Mouse (Mus musculus): Measurements from ENCODE around the gene Elf2. TPM values are rescaled to one million over a fixed set of nuclear protein-coding genes. Genes with fewer than 3 reads are reported as not detected.

The Elf2 gene
- total and polyA plus RNA-seq, 3 experiments = 31.2 to 41.2 (median 32.2) TPM

GRCm38 (mm10) chr3:51364703-51365516, 24.4 kb upstream of the Elf2 start:
- dilution Hi-C loops (cut with MboI; ENCODE audit: extremely low pct_ligation_motif_present, extremely low pct_unique_long_range_greater_than_20kb, low sequenced_read_pairs) = no loop called here
- H3K27ac ChIP-seq (ENCODE audit: insufficient read depth, low read depth) = no peak overlapping the region
- no peak; the same call in 1 of the 2 replicates for TF ChIP-seq MXI1 (IDR thresholded peaks at IDR 0.05; ENCODE audit: low read depth, low read length)
- TF ChIP-seq TBP (conservative IDR thresholded peaks at IDR 0.05; ENCODE audit: low read depth, low read length) = 0 out of 2 replicates have a peak, but pooled peaks have one; percentile 39
- TF ChIP-seq PAX5 (IDR thresholded peaks at IDR 0.05; ENCODE audit: low read length) = no peak
- TF ChIP-seq TCF12 (IDR thresholded peaks at IDR 0.05; ENCODE audit: low read depth, low read length) = peak; percentile 69
- TF ChIP-seq MAX (IDR thresholded peaks at IDR 0.05; ENCODE audit: low read length) = no peak
- peak; percentile 64 for TF ChIP-seq ZC3H11A (IDR thresholded peaks at IDR 0.05; ENCODE audit: low read depth, low read length)
- TF ChIP-seq EP300 (IDR thresholded peaks at IDR 0.05; ENCODE audit: low read length) = peak; percentile 67; the same call in 1 of the 2 replicates
- TF ChIP-seq ZNF384 (IDR thresholded peaks at IDR 0.05; ENCODE audit: low read depth, low read length) = 0 out of 2 replicates have a peak, but pooled peaks have one; percentile 17
- TF ChIP-seq USF1 (IDR thresholded peaks at IDR 0.05; ENCODE audit: low read depth, low read length) = no peak
- 0 out of 2 replicates have a peak, but pooled peaks have one; percentile 14 for TF ChIP-seq BHLHE40 (IDR thresholded peaks at IDR 0.05; ENCODE audit: low read depth, low read length)
- peak; percentile 90 for TF ChIP-seq SMC3 (IDR thresholded peaks at IDR 0.05; ENCODE audit: low read depth, low read length)
- peak; percentile 23; the same call in 1 of the 2 replicates for TF ChIP-seq NELFE (IDR thresholded peaks at IDR 0.05; ENCODE audit: low read depth, low read length)
- 0 out of 2 replicates have a peak, but pooled peaks have one; percentile 29 for TF ChIP-seq ETS1 (conservative IDR thresholded peaks at IDR 0.05; ENCODE audit: low read depth, low read length)
- TF ChIP-seq MYC (IDR thresholded peaks at IDR 0.05; ENCODE audit: low read depth, low read length) = peak; percentile 67; the same call in 1 of the 2 replicates
- TF ChIP-seq MAFK (IDR thresholded peaks at IDR 0.05; ENCODE audit: insufficient replicate concordance, low read length) = peak; percentile 72
- TF ChIP-seq NRF1 (IDR thresholded peaks at IDR 0.05; ENCODE audit: low read depth, low read length) = no peak
- peak; percentile 66; the same call in 1 of the 2 replicates for TF ChIP-seq MEF2A (IDR thresholded peaks at IDR 0.05; ENCODE audit: borderline replicate concordance, low read depth, low read length)
- no peak for TF ChIP-seq KAT2A (IDR thresholded peaks at IDR 0.05; ENCODE audit: insufficient replicate concordance, low read length)
- 0 out of 2 replicates have a peak, but pooled peaks have one; percentile 34 for TF ChIP-seq POLR2A (IDR thresholded peaks at IDR 0.05; ENCODE audit: low read depth, low read length)
- TF ChIP-seq JUND (conservative IDR thresholded peaks at IDR 0.05; ENCODE audit: low read depth, low read length) = 0 out of 2 replicates have a peak, but pooled peaks have one; percentile 19
- no peak for TF ChIP-seq UBTF (IDR thresholded peaks at IDR 0.05; ENCODE audit: low read depth, low read length)
- TF ChIP-seq RCOR1 (conservative IDR thresholded peaks at IDR 0.05; ENCODE audit: low read depth, low read length) = no peak
- peak; percentile 83 for TF ChIP-seq SIN3A (IDR thresholded peaks at IDR 0.05; ENCODE audit: low read length)
- TF ChIP-seq POLR2AphosphoS2 (IDR thresholded peaks at IDR 0.05; ENCODE audit: low read depth, low read length) = no peak
- no peak for TF ChIP-seq MAZ (IDR thresholded peaks at IDR 0.05; ENCODE audit: low read depth, low read length)
- TF ChIP-seq RAD21 (IDR thresholded peaks at IDR 0.05; ENCODE audit: low read depth, low read length) = peak; percentile 98
- TF ChIP-seq ZKSCAN1 (IDR thresholded peaks at IDR 0.05; ENCODE audit: borderline replicate concordance, low read depth, low read length) = no peak
- TF ChIP-seq E2F4 (IDR thresholded peaks at IDR 0.05; ENCODE audit: insufficient replicate concordance, low read depth, low read length) = no peak
- peak; percentile 85 for TF ChIP-seq IRF4 (IDR thresholded peaks at IDR 0.05; ENCODE audit: low read depth, low read length)
- no peak for TF ChIP-seq ZMIZ1 (IDR thresholded peaks at IDR 0.05; ENCODE audit: low read depth, low read length)
- no peak for TF ChIP-seq CHD2 (IDR thresholded peaks at IDR 0.05; ENCODE audit: low read length)
- TF ChIP-seq GABPA (IDR thresholded peaks at IDR 0.05; ENCODE audit: insufficient replicate concordance, low read depth, low read length) = no peak
- TF ChIP-seq CHD1 (IDR thresholded peaks at IDR 0.05; ENCODE audit: low read depth, low read length) = no peak
- no peak for TF ChIP-seq USF2 (conservative IDR thresholded peaks at IDR 0.05; ENCODE audit: low read depth, low read length)
- TF ChIP-seq CTCF (conservative IDR thresholded peaks at IDR 0.05 in 1 of 2, IDR thresholded peaks at IDR 0.05 in 1 of 2; ENCODE audit: low read depth in 2 of 2, low read length in 2 of 2) = peak in 1 of 2 experiments; percentile 98; a peak in 2 of 4 replicates
- TF ChIP-seq ELF1 (IDR thresholded peaks at IDR 0.05; ENCODE audit: low read depth, low read length) = peak; percentile 21; the same call in 1 of the 2 replicates
- TF ChIP-seq JUN (IDR thresholded peaks at IDR 0.05; ENCODE audit: insufficient read depth, low read depth, low read length) = peak; percentile 10; the same call in 1 of the 2 replicates

More at GRCm38 (mm10) chr3:51364703-51365516, 24.4 kb upstream of the Elf2 start:
- DNase-seq (ENCODE audit: extremely low read depth) = peak; percentile 91
- Histone ChIP-seq H3K4me3 (replicated peaks in 1 of 3; ENCODE audit: low read depth in 2 of 3, low read length in 2 of 3, poor library complexity in 1 of 3) (peak overlapping the region; percentile 7 to 62 (median 42)), H3K4me2 (ENCODE audit: insufficient read depth, low read depth, poor library complexity, severe bottlenecking) (peak overlapping the region; percentile 93), H3K9ac (ENCODE audit: insufficient read depth, low read depth) (no peak overlapping the region; the same call in 1 of the 2 replicates), H3K36me3 (replicated peaks in 1 of 2; ENCODE audit: control insufficient read depth in 1 of 2, insufficient read depth in 1 of 2, low read length in 1 of 2) (no peaks in the 10 kb centered on the region), H3K27me3 (replicated peaks) (no peaks in the 10 kb centered on the region), H3K4me1 (ENCODE audit: control insufficient read depth in 1 of 2, insufficient read depth in 2 of 2) (peaks cover 8 to 23% of the 10 kb centered on the region in 2 experiments), H3K9me3 (replicated peaks; ENCODE audit: low read length) (peaks cover 4% of the 10 kb centered on the region), H3K79me2 (replicated peaks; ENCODE audit: control insufficient read depth, extremely low read depth, insufficient read depth, poor library complexity, severe bottlenecking) (no peaks in the 10 kb centered on the region)
- in situ Hi-C loops (cut with MboI; ENCODE audit: low pct_ligation_motif_present, low pct_unique_long_range_greater_than_20kb, low sequenced_read_pairs) = loop anchor here (10.0 kb wide), 1 partner anchor 130 kb away; no protein-coding TSS in a partner anchor
